Mouse (Mus musculus) urinary bladder, postnatal 10 days (tissue): ENCODE measurements around the gene Calu.
"Not testable (repeated sequence)": the region's sequence is repeated elsewhere in the genome, so short reads cannot be mapped to it uniquely, and the experiment has no call there.

ENCODE experiments used
- DNase-seq: peaks from one replicate; pipeline ENCODE4 v3.0.0; 2022; ENCODE audit warnings: low spot score

Calu gene

GRCm38 (mm10) chr6:29362246-29363128, 14.6 kb downstream of the Calu start:
- DNase-seq: no peak

- no peak for DNase-seq
Observed at GRCm38 (mm10) chr6:29363129-29363515, 15.3 kb downstream of the Calu start.

GRCm38 (mm10) chr6:29365277-29365676, 17.4 kb downstream of the Calu start:
- DNase-seq: no peak

- no peak for DNase-seq
Observed at GRCm38 (mm10) chr6:29377386-29377785, 29.5 kb downstream of the Calu start.

- no peak for DNase-seq
Observed at GRCm38 (mm10) chr6:29378678-29379077, 30.8 kb downstream of the Calu start.

DNA sequence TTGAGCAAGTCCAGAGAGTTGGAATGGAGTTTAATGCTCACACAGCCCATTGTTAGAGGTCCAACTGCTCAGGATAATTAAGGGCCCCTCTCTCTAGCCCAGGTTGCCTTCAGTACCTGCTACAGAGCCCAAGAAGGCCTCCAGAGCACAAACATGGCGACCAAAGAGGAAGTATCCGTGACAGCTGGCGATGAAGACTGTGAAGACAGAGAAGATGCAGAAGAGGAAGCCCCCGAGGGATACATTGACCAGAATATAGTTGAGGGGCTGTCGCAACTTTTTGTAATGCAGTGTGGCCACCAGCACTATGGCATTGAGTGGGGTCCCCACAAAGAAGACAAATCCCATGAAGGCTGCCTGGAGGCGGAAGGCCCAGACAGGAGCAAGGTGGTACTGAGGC, 32.1 kb downstream of the Calu start:
- no peak for DNase-seq

DNA sequence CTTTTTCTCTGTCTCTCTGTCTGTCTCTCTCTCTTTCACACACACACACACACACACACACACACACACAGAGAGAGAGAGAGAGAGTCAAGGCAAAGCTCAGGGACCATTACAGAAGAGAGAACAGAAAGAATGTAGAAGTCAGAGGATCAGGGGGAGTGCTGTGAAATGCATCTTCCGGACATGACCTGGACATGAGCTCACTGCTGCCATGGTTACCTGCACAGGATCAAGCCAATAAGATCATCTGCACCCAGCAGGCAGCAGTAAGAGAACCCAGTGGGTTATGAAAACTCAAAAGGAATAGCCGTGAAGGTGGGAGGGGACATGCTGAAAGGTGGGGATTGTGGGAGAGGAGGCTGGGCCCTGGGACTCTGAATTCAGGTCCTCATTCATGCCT, 34.6 kb downstream of the Calu start:
- no peak for DNase-seq

- DNase-seq: no peak
Observed at GRCm38 (mm10) chr6:29388052-29388518, 40.2 kb downstream of the Calu start, which contains the start of gene Opn1sw. Gene Opn1sw (minus strand): TSS chr6:29388468.

GRCm38 (mm10) chr6:29388606-29389080, 40.8 kb downstream of the Calu start:
- DNase-seq: peak; percentile 70

- no peak for DNase-seq
Observed at GRCm38 (mm10) chr6:29389425-29389824, 41.6 kb downstream of the Calu start.

GRCm38 (mm10) chr6:29390500-29390899, 42.6 kb downstream of the Calu start:
- DNase-seq: not testable (repeated sequence)

GRCm38 (mm10) chr6:29391241-29391640, 43.4 kb downstream of the Calu start:
- not testable (repeated sequence) for DNase-seq

- no peak for DNase-seq
Observed at GRCm38 (mm10) chr6:29391802-29392201, 43.9 kb downstream of the Calu start.

DNA sequence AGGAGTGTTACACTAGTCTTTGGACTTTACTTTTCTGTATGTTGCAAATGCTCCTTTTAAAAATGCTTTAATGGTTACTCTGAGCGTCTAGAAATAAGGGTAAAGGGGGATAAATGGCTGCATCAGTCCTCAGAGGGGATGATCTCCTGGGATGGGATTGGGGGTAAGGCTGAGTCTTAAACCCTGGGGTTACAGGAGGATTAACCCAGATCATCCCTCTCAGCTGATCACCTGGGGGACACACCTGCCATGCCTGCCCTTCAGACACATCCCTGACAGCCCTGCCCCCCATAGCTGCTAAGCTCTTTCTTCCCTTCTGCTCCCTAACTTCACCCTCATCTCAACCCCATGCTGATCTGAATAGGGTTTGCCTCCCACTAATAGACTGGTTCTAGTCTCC, 46.4 kb downstream of the Calu start:
- DNase-seq: no peak

GRCm38 (mm10) chr6:29395910-29396713, 48.2 kb downstream of the Calu start, which contains the start of gene Ccdc136:
Gene Ccdc136 (plus strand): TSS chr6:29396309.
- DNase-seq: peak; percentile 27

DNA sequence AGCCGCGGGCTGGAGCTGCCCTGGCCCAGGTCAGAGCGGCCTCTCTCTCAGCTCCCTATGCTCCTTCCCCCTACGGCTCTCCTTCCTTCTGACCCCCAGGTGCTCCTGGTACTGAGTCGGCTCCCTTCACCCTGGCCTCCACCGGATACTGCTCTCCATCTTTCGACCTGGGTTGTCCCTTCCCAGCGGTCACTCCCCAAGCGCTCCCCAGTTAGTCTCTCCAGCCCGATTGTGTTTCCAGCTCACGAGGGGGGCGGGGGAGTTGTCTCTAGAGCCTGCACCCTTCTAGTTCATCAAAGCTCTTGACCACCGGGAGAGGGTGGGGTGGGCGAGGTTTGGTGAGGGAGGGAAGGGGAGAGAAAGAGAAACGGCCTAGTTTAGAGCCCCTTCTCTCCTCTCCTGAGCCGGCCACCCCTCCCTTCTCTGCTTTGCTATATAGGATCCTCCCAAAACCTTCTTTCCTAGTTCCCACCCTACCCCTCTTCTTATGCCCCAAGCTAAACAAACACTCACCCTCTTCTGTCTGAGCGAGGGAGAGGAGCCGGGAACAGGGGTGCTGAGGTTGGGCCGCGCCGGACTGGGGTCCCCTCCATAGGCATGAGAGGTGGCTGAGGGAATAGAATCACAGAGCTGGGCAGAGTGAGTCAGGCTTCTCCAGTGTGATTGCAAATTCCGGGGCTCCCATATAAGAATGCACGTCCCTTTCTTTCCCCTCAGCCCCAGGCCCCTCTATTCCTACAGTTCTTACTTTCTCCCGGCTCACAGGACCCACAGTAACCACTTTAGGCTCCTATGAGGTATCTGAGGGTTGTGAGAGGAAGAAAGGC, 49.1 kb downstream of the Calu start:
- DNase-seq: no peak

GRCm38 (mm10) chr6:29397575-29397974, 49.7 kb downstream of the Calu start:
- DNase-seq: no peak

DNA sequence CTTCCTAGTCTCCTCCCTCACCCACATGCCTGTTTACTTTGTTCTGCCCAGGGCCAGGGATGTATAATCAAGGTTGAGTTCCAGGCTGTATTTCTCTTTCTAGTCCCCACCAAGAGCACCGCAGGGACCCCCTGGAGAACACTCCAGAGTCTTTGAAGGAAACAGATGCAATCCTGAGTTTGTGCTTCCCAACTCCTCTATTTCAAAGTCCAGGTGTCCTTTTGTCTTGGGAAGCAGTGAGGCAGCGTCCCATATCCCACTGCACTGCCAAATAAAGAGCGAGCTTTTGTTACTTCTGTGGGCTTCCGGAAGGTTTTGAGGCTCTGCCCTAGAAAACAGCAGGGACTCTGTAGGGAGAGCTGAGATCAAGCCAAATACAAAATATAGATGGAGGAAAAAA, 52.0 kb downstream of the Calu start:
- DNase-seq: no peak

DNA sequence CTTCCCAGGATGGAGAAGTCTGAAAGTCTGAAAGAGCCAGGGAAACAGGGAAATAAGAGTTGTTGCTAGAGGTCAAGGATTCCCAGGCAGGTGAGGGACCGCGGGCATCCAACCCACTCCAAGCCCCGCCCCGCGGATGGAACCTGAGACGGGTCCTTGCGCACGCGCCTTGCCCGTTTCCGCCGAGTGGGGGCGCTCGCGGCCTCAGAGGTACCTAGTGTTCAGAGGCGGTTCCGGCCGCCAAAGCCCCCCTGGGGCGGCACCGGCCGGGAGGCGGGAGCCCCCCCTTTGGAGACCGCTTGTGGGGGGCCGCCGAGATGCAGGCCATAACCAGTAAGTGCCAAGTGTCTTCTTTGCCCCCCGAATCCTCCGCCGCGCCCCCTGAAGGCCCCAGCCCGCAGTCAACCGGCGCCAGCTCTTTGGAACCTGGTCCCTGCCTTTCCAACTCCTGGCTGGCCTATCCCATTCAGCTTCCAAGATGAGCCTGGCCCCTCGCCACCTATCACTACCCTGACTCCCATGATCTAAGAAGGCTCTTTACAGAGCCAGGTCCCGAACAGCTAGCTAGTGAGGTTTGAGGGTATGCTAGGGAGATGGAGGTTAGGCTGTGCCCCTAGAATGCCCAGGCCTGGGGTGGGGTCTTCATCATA, 54.9 kb downstream of the Calu start:
- DNase-seq: no peak

GRCm38 (mm10) chr6:29406412-29406811, 58.5 kb downstream of the Calu start:
- no peak for DNase-seq

GRCm38 (mm10) chr6:29415446-29415845, 67.6 kb downstream of the Calu start:
- no peak for DNase-seq
